Mouse (Mus musculus) cerebellum, postnatal 14 days (tissue): Measurements from ENCODE around the gene Ccdc173.

ENCODE experiments used
- DNase-seq, 2 experiments: peaks; one replicate each; pipeline ENCODE4 v3.0.0; 2021; ENCODE audit warnings: mixed read lengths in 2 of 2

Ccdc173 gene

DNA sequence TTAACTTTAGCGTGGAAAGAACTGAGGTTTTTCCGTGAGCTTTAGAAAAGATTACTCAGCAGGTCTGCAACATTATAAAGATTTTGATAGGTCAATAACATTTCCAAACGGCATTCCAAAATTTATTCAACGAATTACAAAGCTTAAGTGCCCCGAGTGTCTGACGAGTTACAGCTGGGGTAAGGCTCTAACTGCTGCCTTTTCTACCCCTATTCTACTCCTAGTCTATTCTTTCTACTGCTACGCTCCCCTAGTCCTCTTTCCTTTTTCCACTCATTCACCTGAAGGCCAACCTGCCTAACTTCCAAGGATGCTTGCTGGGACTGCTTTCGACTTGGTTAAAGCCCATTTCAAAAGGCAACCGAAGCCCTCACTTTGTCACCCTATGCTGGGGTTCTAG lies 401 bp downstream of the Ccdc173 start:
- DNase-seq: no peak

DNA sequence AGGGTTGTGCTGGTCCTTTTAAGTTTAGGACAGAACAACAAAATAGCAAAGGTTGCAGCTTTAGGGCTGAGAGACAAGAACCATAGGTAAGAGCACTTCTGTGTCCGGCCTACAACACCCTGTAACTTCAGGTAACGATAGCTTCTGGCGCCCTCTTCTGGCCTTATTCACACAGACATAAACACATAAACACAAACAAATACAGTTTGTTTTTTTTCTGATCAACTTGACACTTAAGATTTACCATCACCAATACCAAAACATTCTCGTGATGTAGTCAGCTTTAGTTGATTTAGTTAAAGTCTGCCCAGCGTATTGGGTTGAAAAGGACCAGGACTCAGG lies 10.6 kb downstream of the Ccdc173 start:
- DNase-seq: peak in 1 of 2 experiments; percentile 31

DNA sequence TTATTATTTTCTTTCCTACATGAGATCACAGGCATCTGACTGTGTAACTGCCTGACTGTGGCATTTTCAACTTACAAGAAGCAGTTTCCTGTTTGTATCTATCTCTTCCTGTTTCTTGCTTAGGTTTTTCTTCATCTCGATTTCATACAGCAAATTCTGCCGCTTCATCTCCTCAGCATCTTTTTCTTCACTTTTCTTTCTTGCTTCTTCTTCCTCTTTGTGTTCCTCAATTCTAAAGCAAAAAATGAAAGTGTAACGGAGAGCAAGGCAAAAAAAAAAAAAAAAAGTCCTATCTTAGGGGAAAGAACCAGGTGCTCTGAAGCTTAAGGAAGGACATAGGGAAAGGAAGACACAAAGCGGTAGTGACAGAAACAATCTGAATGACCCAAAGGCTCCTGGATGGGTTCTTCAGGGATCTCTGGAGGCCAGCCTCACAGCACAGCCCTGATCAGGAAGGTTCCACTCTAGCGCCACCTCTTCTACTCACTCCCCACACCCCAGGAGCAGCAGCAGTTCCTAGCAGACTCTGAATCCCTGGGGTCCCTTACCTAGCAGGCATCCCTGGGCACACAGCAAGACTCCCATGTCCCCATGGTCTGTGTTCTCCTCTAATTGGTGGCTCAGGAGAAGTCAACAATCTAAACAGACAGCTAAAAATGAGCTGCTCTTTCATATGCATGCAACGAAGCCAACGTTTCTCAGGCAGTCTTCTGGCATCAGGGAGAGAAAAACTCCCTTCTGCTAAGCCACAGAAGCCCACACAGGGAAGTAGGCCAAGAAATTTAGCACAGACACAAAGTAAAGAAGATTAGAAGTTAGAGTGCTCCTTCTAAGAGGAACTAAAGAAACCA lies 11.2 kb downstream of the Ccdc173 start:
- no peak for DNase-seq

DNA sequence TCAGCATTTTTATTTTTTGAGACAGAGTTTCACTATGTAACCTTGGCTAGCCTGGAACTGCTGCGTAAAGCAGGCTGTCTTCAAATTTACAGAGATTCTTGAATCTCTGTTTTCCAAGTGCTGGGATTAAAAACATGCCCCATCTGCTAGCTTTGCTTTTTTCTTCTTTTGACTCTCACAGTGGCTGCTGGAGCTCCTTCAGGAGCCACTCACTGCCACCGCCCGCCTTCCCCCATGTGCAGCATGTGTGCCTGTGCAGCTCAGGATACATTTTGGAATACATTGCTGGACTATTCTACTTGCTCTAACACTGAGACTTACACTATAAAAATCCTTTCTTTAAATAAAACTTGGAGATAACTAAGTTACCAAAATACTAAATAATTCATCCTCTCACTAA lies 16.0 kb downstream of the Ccdc173 start:
- DNase-seq: no peak

DNA sequence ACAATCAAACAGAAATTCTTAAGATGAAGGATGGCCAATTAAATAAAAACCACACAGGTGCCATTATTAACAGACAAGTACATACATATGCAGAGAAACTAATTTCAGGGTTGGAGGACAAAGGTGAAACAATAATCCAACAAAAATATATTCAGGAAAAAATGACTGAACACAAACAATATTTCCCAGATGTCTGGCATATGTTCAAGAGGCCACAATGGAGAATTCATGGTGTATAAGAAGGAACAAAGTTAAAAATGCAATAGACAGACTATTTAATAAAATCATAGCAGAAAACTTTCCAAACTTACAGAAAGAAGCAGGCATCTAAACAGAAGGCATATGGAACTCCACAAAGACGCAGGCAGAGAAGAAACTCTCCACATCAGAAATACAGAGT lies 24.7 kb downstream of the Ccdc173 start:
- DNase-seq: no peak

DNA sequence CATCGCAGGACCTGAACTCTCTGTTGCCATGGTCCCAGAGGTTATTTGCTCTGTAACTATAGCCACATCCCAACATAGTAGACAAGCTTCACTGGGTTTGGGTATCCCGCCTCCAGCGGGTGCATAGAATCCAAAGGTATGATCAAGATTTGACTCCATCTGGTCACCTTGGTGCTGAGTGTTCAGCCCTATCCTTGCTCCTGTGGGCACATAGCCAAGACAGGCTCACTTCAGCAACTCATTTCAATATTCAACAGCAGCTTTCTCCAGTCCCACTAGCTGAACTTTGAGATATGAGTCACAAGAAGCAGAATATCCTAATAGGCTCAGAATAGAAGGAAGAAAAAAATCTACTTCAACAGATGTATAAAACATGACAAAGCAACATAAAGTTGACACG lies 26.0 kb downstream of the Ccdc173 start:
- no peak for DNase-seq

DNA sequence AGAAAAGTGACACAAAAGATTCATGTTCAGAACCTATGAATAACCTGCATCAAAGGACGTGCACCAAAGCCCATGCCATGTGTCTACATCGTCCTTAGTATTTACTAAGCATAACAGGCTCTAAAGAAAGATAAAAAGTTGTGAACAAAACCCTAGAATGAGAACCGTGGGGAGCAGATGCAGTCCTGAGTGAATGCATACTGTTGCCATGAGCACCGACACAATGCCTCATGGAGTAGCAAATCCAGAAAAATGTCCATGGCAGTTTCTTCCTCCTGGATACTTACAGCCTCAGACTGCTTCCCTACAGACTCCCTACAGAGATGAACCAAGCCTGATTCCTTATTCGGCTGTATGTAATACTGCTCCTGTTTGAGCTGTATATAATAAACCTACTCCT lies 28.4 kb downstream of the Ccdc173 start:
- no peak for DNase-seq

DNA sequence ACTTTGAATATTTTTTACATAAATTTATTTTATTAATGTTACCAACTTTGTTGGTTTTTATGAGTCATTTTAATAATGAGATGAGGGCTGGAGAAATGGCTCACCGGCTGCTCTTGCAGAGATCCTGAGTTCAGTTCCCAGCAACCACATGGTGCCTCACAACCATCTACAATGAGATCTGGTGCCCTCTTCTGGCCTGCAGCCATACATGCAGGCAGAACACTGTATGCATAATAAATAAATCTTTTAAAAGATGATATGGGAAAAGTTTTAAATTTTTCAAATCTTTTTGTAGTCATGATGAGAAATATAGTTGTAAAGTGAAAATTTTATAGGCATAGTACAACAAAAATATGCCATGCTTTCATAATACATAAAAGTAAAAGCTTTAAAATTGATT lies 44.3 kb downstream of the Ccdc173 start:
- no peak for DNase-seq

DNA sequence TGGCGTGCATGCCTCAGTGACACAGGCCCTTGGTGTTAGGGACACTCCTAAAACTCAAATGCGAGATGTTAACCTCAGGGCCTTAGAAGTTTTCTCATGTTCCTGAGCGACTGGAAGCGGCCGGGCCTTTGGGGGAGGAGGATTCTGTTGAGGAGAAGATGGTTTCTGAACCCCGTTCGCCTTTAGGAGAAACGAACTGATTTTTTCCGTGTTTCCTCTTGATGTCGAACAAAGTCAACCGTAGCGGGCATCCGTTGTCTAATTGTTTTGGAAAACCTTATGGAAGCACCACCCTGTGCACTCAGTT lies 65.9 kb downstream of the Ccdc173 start:
- DNase-seq: no peak

DNA sequence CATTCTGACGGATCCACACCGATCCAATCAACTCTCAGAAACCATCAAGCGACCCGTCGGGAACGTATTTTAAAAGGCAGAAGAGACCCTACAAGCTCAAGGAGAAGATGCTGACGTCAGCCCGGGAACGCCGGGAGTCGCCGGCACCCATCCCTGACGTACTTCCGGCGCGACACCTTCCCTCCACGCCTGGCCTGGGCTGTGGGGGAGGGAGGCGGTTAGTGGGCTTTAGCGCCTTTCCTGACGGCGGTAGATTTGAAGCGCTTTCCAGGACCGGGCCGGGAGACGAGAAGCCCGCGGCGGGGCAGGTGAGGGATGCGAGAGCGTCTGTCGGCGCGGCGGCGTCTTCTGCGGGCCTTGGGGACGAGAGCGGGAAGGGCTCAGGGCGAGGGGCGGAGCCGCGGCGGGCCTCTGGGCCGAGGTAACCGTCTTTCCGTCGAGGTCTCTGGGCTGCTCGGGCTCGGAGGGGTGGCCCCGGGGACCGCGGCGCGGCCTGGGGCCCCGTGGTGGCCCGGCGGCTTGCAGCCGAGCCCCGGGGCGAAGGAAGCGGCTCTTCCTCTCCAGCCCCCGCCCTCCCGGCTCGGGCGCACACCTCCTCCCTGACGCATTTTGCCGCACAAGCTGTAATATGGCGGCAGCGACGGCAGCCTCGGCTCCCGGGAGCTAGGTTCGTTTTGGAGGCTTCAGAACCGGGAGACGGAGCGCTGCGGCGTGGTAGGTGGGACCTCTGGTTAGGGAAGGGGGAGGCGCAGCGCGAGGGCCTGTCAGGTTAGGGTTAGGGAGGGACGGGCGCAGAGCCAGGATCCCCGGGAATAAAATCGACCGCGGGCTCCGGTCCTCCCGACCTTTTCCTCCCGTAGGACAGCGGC lies 66.5 kb downstream of the Ccdc173 start:
- DNase-seq: peak; percentile 96

DNA sequence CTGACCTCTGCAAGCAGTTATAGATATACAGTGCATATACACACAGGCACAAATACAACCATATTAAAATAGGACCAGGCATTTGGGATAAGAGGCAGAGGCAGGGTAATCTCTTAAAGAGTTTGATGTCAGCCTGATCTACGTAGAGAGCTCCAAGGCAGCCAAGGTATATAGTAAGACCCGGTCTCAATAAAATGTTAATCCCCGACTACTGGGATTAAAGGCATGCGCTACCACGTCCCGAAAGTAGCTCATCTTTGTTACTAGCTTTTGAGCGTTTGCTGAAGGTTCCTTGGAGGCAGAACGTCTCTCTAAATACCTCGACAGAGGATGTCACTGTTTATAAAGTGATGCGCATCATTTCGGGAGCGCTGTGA lies 67.1 kb downstream of the Ccdc173 start, which contains the start of gene Ppig:
Gene Ppig (plus strand): TSS at position 273 of the 377 bp plus-strand sequence.
- no peak for DNase-seq

DNA sequence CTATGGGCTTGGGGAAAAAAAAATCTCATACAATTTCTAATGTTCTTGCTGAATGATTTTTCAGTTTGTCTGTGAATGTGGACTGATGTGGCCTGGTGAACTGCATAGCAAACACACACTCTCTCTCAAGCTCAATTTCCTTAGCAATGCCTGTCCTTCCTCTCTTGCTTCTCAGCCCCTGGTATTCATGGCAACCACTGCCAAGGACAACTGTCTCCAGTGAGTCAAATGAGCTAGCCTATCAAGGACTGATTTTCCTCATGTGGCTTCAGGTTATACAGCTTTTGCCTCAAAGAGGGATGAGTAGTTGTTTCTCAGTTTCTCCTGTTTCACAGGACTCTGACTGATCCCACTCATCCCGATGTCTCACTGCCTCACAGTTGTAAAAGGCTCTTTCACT lies 70.3 kb downstream of the Ccdc173 start:
- no peak for DNase-seq

DNA sequence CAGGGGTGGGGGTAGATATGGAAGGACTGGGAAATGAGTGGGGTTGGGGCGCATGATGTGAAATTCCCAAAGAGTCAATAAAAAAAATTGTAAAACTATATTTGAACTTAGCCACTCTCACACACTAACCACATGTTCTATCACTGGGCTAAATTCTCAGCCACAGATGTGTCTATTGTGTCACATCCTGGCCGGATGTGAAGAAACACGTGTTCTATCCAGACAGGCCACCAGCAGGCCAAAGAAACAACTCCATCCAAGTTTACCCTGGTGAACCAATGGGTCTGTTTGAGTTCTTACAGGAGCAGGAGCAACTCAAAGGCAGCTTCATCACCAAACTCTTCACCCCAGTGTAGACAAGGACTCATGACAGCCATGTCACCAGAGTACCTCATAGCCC lies 72.9 kb downstream of the Ccdc173 start:
- no peak for DNase-seq

DNA sequence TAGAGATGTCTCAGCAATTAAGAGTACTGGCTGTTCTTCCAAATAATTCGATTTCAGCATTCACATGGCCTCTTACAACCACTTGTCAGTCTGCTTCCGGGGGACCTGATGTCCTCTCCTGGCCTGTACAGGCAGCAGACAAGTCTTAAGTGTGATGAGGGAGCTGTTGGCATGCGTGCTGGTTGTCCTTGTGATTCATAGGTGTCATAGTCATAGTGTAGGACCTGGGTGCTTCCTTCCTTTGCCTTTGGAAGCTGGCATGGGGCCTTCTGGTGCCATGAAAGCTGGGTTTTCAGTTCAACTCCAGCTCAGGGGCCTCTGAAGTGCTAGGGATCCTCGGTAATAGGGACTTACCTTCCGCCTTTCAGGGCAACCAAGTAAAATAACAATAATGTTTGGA lies 75.2 kb downstream of the Ccdc173 start:
- peak; percentile 13 to 18 for DNase-seq

DNA sequence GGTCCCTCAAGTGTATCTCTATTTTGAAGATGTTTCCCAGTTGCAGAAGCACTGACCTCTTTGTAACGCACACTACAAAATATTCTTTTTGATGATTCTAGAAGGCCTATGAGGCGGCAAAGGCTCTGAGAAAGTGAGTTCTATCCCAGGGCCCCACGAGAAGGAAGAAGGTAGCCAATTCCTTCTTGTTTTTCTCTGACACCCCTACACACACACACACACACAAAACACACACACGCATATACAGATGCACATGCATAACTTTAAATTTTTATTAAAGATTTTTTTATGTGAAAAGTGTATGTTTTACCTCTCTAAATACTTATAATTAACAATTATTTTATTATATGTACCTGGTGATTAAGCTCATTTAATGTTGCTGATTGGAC lies 75.8 kb downstream of the Ccdc173 start:
- DNase-seq: no peak

DNA sequence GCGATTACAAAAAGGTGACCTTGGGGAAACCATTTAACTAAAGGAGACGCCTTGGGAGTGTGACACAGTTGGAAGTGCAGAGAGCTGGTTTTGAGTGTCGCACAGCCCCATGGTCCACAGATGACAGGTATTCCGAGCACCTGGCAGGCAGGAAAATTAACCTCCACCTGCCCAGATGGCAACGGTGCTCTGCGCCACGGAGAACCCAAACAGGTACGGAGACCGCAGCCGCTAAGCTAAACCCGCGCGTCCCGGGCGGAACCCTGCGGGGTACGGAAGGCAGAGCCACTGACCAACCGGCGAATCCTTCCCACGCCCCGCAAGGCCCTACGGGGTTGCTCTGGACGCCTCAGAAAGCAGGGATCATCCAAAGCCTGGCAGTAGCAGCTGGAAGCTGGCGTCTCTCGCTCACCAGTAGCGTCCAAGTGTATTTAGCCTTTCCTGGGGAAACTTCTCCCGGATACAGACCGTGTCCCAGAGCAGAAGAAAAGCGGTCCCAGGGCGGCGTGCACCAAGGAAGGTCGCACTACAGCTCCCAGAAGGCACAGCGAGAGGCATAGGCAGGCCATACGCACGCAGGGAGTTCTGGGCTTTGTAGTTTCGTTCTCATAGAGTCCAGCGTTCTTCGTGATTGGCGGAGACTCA lies 76.3 kb downstream of the Ccdc173 start, which contains the start of gene Fastkd1:
Gene Fastkd1 (minus strand): TSS at position 536 of the 645 bp plus-strand sequence.
- DNase-seq: peak; percentile 87 to 89

DNA sequence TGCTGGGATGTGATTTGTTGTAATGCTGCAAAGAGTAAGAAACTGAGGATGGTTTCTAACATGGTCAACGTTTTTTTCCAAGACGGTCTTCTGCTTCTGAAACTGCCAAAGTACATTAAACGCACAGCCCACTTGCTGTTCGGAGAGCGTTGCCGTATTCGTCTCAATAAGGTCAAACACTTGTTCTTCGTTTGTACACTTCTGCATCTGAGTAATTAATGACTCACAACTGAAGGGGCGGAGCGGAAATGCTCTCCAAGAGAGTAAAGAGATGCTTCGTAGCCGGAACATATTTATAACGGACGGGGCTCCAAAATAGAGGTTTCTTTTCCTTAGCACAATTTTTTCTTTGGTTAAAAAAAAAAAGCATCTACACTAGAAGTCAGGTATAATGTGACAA lies 77.2 kb downstream of the Ccdc173 start:
- peak in 1 of 2 experiments; percentile 10 for DNase-seq
